Mouse (Mus musculus): ENCODE results near the gene Ciao2b.

DNA sequence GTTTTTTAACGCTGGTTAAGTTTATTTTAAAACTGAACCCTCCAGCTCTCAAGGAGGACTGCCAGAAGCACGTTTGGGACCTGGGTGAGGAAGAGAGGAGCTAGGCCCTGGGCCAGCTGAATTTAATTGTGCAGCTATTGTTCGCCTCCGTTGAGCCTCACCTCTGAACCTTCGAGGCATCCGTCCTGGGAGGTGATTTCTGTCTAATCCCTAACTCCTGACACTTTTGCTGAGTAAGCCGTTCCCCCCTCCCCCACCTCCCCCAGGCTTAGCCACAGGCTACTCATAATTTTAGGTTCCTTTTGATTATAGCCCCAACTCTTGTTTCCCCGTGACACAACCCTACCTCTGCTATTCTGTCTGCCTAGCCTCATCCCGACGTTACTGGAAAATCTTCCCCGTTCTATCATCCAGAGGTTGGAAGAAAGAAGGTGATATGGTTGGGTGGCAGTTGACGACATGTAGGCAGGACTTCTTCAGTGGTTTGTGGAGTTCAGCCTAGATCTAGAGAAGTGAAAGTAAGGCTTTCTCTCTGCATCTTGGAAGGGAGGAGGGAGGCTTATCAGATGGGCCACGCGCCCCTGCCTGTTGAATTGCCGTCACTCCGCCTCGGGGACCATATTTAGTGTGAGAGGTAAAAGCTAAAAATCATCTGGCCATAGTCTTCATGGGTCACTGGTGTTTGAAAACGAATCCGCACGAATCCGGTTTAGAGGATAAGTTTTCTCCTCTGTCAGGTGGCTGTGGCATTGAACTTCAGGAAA lies 45.8 kb downstream of the Ciao2b start:
- TF ChIP-seq CTCF (IDR thresholded peaks at IDR 0.05; ENCODE audit: extremely low read depth, insufficient read depth, insufficient read length, insufficient replicate concordance): no peak
- TF ChIP-seq POLR2A (IDR thresholded peaks at IDR 0.05; ENCODE audit: low read depth, low read length): no peak
